Mouse (Mus musculus): ENCODE measurements at regions not wholly inside any gene's neighbourhood (a gene's known extent, or its start where the extent isn't known, plus 50 kb on each side); places are given as distances from the start of the nearest gene placed in this dataset.

DNA sequence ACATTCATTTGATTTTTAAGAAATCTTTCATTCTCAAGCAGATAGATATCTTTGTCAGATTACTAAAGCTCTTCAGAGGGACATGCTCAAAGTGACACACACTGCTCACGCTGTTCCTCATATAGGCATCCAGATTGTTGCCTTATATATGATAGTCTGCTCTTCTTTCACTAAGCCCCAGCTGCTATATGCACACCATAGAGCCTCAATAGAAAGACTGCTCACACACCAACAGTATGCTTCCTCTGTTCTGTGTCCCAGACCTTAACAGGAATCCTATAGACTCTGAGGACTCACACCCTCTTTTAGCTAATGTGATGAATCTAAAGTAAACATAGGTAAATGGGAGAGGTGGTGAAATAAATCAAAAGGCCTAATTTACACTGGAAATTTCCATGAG, 561.8 kb downstream of the Smarca1 start:
- no peak for DNase-seq

DNA sequence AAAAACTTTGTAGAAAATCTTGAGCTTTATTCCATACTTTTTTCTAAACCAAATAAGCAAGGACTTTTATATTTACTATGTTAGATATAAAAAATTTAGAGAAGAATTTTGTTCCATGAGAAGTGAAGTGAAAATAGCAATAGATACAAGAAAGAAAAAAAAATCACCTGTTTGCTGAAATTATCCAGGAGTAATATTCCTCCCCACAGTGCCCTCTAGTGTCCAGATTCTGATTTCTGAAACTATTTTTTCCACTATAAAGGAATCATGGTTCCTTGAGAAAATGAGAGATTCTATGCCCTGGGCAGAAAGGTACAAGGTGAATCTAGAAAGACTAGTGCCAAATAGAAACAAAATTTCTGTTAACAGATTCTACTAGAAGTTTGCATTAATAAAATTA, 564.0 kb downstream of the Smarca1 start:
- DNase-seq, result peak; percentile 26

DNA sequence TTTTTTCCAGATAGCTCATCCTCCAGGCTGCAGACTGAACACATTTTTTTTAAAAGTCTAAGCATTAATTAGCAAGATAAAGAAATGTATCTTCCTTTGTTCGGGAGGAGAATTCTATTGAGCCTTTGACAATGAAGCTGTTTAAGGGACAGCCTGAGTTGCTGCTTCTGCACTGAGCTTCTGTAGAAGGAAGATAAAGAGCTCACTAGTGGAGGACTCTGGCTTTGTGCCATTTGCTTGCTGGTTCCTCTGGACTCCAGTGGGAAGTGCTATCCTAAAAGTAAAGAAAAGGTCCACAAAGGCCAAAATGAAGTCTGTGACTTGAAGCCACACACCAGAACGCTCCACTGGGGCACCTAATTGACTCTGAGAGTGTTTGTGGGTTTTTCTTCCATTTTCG, 577.0 kb downstream of the Smarca1 start:
- no peak for DNase-seq

DNA sequence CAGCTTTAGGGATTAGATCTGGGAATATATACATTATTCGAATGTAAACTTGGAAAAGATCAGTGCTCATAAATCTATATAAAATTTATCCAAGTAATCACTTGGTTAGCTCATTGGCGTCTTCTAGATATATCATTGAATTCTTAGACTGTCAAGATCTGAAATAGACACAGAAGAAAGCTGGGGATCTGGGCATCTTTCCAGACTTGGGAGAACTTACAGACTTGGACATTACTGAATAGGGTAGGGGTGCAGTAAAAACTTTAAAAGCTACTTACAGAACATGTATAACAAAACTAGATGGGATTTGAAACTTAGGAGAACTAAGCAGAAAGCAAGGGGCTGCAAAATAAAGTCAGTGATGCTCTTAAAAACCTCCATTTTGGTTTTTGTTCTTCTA, 585.6 kb downstream of the Smarca1 start:
- no peak for DNase-seq

DNA sequence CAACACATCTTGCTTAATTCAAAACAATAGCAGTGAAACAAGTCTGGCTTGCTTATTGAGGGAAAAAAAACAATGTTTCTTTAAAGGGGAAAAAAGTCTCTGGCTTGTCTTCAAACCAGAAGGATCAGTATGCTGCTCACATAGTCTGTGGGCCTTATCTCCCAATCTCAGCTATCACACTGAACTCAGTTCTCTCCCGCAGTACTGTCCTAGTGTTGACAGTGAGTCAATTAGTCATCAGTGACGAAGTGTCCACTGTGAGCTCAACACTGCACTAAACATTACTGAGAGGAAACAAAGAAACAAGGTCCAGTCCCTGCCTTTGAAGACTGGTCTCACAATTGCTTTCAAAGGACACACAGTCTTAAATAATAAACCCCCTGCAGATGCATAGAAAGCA, 589.2 kb downstream of the Smarca1 start:
- no peak for DNase-seq

DNA sequence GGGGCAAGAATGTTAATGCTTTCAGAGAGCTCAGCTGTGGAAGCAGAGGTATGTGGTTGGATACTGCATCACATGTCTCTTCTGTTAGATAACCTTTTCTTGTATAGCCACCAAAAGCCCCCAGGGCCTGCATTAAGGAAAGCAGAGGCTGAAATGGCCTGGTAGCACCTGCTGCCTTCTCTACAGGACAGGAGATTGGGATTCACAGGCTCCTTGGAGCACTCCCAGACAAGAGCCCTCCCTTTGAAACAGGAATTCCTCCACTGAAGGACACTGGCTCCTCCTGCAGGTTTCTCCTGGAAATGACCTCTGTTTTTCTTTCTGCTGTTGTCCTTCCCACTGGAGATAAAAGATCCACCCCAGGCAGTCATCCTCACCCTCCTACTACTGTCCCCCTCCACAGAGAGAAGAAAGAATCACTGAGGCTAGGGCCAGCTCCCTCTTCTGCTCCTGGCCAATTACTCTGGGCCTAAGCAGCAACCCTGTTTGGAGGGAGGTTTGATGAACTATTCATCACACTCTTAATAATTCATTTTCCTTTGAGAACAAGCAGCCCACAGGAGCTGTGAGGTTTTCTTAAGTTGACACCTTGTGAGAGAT, 600.1 kb downstream of the Smarca1 start:
- no peak for DNase-seq

Data from lung, postnatal 36 days (tissue).